Mouse (Mus musculus): ENCODE measurements around the gene Plxdc1. TPM values are rescaled to one million over a fixed set of nuclear protein-coding genes. Genes with fewer than 3 reads are reported as not detected.
"Not testable (repeated sequence)": the region's sequence is repeated elsewhere in the genome, so short reads cannot be mapped to it uniquely, and the experiment has no call there.

The Plxdc1 gene
- polyA plus RNA-seq, 1 experiment from 2014 or later: 0.44 TPM

DNA sequence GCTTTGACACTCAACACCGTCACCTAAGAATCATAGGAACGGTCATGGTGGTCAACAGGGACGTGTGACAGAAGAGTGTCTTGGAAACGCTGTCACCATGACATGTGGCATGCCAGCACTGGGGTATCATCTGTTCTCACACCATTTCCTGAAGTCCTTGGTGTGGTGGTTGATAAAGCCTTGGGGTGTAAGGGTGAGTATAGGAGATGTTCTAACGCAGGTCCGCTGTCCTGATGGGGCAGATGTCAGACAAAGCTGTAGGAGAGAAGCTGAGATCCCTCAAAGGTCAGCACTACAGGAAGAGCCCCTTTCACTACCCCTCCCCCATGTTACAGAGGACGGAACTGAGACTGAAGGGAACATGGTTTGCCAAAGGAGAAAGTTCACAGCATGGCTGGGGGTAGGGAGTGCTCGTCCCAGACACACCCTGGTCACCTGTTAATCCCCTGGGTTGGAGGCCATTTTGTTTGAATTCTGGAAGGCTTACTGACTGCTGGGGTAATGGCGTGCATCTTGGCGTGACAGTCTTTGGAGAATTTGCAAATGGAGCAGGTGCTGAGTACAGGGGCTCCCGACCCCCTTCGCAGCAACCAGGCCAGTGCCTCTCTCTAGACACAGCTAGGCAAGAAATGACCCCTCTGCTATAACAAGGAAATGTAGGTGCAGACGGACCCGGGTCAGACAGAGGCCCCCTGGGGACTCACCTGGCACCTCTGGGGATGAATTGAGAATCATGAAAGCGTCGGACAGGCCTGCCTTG lies 32.9 kb downstream of the Plxdc1 start:
- H3K9ac ChIP-seq: no peak overlapping the region
- H3K27ac ChIP-seq (replicated peaks): no peak overlapping the region
- peaks cover 6% of the 10 kb centered on the region; the same call in 1 of the 2 replicates for H3K27me3 ChIP-seq (replicated peaks)
- ATAC-seq (ENCODE audit: extremely low read depth, insufficient number of reproducible peaks, low FRiP score, low TSS enrichment): no peak
- WGBS: 68% methylated on average over 16 of the region's 16 CpGs
- H3K4me1 ChIP-seq: peaks cover 16% of the 10 kb centered on the region
- H3K9me3 ChIP-seq: no peaks in the 10 kb centered on the region
- H3K4me3 ChIP-seq: no peak overlapping the region
- H3K4me2 ChIP-seq: no peak overlapping the region
- no peaks in the 10 kb centered on the region for H3K36me3 ChIP-seq

DNA sequence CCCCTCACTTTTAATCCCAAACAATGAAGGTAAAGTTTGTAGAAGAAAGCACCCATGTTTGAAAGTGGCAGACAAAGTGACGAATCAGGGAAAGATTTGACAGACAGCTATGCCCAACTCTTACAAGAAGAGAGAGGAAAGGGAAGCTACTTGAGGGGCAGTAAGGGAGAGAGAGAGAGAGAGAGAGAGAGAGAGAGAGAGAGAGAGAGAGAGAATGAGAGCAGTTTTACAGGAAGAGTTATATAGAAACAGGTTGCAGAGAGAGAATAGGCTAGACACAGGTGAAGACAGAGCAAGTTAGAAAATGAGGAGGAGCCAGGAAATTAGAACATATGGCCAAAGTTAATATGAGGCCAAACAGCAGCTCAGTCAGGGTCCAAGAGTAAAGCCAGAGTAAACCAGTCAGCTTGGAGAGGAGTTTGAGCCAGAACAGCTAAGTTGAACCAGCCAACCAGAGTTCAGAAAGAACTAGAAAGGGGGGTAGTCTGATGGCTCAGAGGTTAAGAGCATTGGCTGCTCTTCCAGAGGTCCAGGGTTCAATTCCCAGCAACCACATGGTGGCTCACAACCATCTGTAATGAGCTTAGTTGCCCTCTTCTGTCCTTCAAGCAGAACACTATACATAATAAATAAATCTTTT lies 33.8 kb downstream of the Plxdc1 start:
- ATAC-seq (ENCODE audit: extremely low read depth, insufficient number of reproducible peaks, low FRiP score, low TSS enrichment): no peak
- no peaks in the 10 kb centered on the region for H3K36me3 ChIP-seq
- H3K4me1 ChIP-seq: peaks cover 16% of the 10 kb centered on the region
- H3K9ac ChIP-seq: no peak overlapping the region
- H3K4me3 ChIP-seq: no peak overlapping the region
- WGBS: 75% methylated on average over 1 of the region's 1 CpGs
- H3K27me3 ChIP-seq (replicated peaks): peaks cover 6% of the 10 kb centered on the region; the same call in 1 of the 2 replicates
- no peak overlapping the region for H3K4me2 ChIP-seq
- no peak overlapping the region for H3K27ac ChIP-seq (replicated peaks)
- no peaks in the 10 kb centered on the region for H3K9me3 ChIP-seq

DNA sequence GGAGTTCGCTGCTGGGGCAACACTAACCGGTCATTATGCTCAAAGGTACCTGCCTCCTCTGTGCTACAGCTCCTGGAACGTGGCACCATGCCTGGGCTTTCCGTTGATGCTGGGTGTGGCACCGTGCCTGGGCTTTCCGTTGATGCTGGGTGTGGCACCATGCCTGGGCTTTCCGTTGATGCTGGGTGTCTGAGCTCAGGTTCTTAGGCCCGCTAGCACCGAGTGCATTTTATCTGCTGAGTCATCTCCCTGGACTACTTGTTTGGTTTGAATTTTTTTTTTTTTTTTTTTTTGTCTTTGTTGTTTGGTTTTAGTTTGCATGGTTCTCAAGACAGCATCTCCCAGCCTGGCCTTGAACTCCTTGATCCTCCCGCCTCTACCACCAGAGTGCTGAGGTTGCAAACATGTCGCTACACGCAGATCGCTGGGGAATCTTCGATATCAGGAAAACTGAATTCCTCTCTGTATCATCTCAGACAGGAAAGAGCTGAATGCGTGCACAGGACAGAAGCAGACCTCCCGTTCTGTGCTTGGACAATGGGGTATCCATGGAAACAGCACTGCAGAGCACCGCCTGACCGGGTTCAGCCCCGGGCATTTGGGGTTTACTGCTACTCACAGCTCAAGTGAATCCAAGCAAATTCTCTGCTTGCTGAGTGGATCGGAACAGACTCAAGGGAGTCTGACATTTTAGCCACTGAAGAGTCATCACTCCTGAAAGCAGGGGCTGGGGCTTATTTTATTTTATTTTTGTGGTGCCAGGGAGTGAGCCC lies 36.4 kb downstream of the Plxdc1 start:
- 61% methylated on average over 20 of the region's 20 CpGs for WGBS

DNA sequence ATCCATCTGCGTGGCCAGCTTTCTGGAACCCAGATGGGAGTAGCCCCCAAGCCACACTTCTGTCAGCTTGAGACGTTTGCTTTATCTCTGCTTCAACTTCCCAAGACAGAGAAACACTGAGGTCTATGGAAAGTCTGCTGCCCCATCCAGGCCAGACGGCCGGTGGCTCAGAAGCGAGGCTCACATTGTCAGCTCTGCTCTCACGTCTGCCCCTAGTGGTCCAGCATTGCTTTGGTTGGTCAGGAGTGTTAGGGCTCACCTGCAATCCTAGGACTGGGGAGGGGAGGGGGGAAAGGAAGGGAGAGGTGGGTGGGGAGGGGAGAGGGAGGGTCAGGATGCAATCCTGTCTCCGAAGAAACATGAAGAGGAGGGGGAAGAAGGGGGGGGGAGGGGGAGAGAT lies 38.8 kb downstream of the Plxdc1 start:
- 12% methylated on average over 7 of the region's 7 CpGs for WGBS
- ATAC-seq (ENCODE audit: extremely low read depth, insufficient number of reproducible peaks, low FRiP score, low TSS enrichment): no peak

More for the DNA sequence above, 36.4 kb downstream of the Plxdc1 start:
- peaks cover 11% of the 10 kb centered on the region for H3K4me1 ChIP-seq
- no peak overlapping the region for H3K4me2 ChIP-seq
- no peak for ATAC-seq (ENCODE audit: extremely low read depth, insufficient number of reproducible peaks, low FRiP score, low TSS enrichment)
- no peaks in the 10 kb centered on the region; the same call in 1 of the 2 replicates for H3K27me3 ChIP-seq (replicated peaks)
- H3K9me3 ChIP-seq: no peaks in the 10 kb centered on the region
- no peak overlapping the region for H3K9ac ChIP-seq
- no peaks in the 10 kb centered on the region for H3K36me3 ChIP-seq
- H3K27ac ChIP-seq (replicated peaks): no peak overlapping the region
- H3K4me3 ChIP-seq: no peak overlapping the region

DNA sequence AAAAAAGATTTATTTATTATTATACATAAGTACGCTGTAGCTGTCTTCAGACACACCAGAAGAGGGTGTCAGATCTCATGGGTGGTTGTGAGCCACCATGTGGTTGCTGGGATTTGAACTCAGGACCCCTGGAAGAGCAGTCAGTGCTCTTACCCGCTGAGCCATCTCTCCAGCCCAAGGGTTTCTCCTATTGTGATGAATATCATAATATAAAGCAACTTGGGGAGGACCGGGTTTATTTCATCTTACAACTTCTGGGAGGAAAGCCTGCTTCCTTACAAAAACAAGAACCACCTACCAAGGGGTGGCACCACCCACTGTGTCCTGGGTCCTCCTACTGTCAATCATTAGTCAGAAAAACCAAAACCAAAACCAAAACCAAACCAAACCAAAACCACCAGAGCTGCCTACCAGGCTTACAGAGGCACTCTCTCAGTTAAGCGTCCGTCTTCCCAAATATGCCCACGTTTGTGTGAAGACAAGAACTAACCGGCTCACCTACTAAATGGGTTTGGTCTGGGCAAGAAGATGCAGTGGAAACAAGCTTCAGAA lies 40.4 kb downstream of the Plxdc1 start:
- H3K36me3 ChIP-seq; H3K9me3 ChIP-seq; H3K4me3 ChIP-seq; ATAC-seq (ENCODE audit: extremely low read depth, insufficient number of reproducible peaks, low FRiP score, low TSS enrichment); H3K27ac ChIP-seq (replicated peaks); H3K4me2 ChIP-seq; H3K27me3 ChIP-seq (replicated peaks); H3K9ac ChIP-seq; H3K4me1 ChIP-seq: not testable (repeated sequence)
- 87% methylated on average over 7 of the region's 7 CpGs for WGBS

More for the DNA sequence above, 38.8 kb downstream of the Plxdc1 start:
- H3K9me3 ChIP-seq: no peaks in the 10 kb centered on the region
- H3K4me1 ChIP-seq: no peaks in the 10 kb centered on the region
- no peak overlapping the region for H3K4me2 ChIP-seq
- no peak overlapping the region for H3K4me3 ChIP-seq
- peaks cover 6% of the 10 kb centered on the region; the same call in 1 of the 2 replicates for H3K27me3 ChIP-seq (replicated peaks)
- H3K36me3 ChIP-seq: no peaks in the 10 kb centered on the region
- H3K27ac ChIP-seq (replicated peaks): no peak overlapping the region
- H3K9ac ChIP-seq: no peak overlapping the region

DNA sequence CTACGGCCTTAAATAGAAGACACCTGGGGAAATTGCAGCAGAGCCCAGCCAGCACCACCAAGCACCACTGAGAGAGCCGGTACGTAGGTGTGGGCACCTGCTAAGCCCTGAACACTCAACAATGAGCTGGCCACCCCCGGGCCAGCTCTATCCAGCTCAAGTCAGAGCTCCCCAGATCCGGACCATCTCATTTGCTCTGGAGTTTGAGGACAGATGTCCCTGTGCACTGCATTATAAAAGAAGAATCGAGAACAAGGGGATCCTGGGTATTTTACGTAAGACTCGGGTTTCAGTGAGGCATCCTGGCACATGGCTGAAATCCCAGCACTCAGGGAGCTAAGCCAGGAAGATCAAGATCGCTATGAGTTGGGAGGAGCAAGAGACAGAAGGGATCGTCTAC lies 41.2 kb downstream of the Plxdc1 start:
- Histone ChIP-seq H3K4me3 (no peak overlapping the region), H3K4me2 (no peak overlapping the region), H3K9ac (no peak overlapping the region), H3K36me3 (no peaks in the 10 kb centered on the region), H3K27ac (replicated peaks) (no peak overlapping the region), H3K9me3 (no peaks in the 10 kb centered on the region), H3K27me3 (replicated peaks) (0 out of 2 replicates have a peak, but pooled peaks cover 7% of the 10 kb centered on the region), H3K4me1 (no peaks in the 10 kb centered on the region)
- 79% methylated on average over 10 of the region's 10 CpGs for WGBS
- no peak for ATAC-seq (ENCODE audit: extremely low read depth, insufficient number of reproducible peaks, low FRiP score, low TSS enrichment)

DNA sequence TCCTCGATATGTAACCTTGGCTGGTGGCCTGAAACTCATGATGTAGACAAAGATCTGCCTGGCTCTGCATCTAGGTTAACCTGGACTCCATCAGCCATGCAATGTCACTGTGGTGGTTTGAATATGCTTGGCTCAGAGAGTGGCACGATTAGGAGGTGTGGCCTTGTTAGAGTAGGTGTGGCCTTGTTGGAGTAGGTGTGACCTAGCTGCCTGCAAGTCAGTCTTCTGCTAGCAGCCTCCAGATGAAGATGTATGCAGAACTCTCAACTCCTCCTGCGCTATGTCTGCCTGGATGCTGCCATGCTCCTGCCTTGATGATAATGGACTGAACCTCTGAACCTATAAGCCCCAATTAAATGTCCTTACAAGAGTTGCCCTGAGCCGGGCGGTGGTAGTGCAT lies 43.0 kb downstream of the Plxdc1 start:
- no peaks in the 10 kb centered on the region for H3K36me3 ChIP-seq
- 80% methylated on average over 5 of the region's 5 CpGs for WGBS
- 0 out of 2 replicates have a peak, but pooled peaks cover 13% of the 10 kb centered on the region for H3K27me3 ChIP-seq (replicated peaks)
- no peak overlapping the region for H3K9ac ChIP-seq
- H3K27ac ChIP-seq (replicated peaks): no peak overlapping the region
- H3K9me3 ChIP-seq: no peaks in the 10 kb centered on the region
- ATAC-seq (ENCODE audit: extremely low read depth, insufficient number of reproducible peaks, low FRiP score, low TSS enrichment): no peak
- H3K4me2 ChIP-seq: no peak overlapping the region
- no peak overlapping the region for H3K4me3 ChIP-seq
- H3K4me1 ChIP-seq: no peaks in the 10 kb centered on the region

DNA sequence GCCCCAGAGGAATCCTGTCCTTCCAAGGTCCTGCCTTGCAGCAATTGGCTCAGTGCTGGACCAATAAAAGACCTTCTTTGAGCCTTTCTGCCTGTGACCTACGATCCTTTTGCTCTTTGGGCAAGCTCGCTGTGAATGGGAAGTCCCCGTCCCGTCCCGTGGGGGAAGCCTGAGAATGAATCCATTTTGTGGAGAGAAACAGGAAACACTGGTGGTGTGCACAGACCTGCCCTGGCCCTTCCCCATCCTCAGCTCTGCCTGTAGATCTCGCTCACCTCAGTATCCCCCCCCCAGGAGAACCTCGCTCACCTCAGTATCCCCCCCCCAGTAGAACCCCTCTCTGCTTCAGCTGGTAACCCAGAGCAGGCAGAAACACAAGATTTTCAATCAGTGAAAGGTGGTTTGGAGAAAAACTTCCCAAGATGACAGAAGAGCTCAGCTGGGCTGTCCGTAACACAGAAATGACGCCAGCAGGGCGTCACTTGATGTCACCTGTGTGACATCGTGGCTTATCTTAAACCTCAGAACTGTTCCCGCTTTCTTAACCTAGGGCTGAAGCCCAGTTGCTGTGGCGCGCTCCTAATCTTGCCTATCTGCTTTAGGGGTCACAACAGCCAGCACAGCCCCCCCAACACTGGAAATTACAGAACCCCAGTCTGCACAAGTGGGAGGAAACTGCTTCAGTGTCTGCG lies 43.7 kb downstream of the Plxdc1 start:
- Histone ChIP-seq H3K27ac (replicated peaks) (no peak overlapping the region), H3K27me3 (replicated peaks) (0 out of 2 replicates have a peak, but pooled peaks cover 14% of the 10 kb centered on the region), H3K4me1 (no peaks in the 10 kb centered on the region), H3K4me3 (no peak overlapping the region), H3K9me3 (no peaks in the 10 kb centered on the region), H3K36me3 (no peaks in the 10 kb centered on the region), H3K4me2 (no peak overlapping the region), H3K9ac (no peak overlapping the region)
- WGBS: 73% methylated on average over 15 of the region's 15 CpGs
- no peak for ATAC-seq (ENCODE audit: extremely low read depth, insufficient number of reproducible peaks, low FRiP score, low TSS enrichment)

DNA sequence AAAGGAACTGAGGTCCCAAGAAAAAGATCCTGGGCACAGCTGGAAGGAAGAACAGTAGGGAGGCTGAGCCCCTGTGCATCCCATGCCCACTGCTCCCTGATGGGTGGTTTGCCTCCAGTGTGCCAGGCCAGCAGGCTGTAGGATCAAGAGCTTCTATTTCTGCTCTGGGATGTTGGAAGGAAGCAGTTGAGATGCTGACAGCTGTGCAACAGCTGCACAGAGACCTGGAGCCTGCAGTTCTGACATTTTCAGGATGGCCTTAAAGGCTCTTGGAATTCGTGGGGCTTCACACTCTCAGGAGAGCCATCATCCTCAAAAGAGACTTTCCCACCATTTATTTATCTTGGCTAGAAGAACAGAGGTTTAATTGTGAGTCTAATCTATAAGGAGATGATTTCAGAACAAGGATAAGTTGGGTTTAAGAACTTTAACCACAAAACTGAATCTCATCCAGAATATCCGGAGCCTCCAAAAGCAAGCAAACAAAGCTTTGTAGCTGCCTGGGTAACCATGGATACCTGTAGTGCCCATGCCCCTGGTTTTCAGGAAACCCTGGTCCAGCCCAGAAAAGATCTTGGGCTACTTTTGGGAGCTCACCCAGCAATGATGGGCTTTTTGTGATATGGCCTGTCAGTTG lies 48.7 kb downstream of the Plxdc1 start:
- no peaks in the 10 kb centered on the region for H3K4me1 ChIP-seq
- 48% methylated on average over 2 of the region's 2 CpGs for WGBS
- H3K27ac ChIP-seq (replicated peaks): no peak overlapping the region
- H3K4me2 ChIP-seq: no peak overlapping the region
- H3K27me3 ChIP-seq (replicated peaks): peaks cover 18% of the 10 kb centered on the region
- no peak overlapping the region for H3K9ac ChIP-seq
- no peaks in the 10 kb centered on the region for H3K9me3 ChIP-seq
- ATAC-seq (ENCODE audit: extremely low read depth, insufficient number of reproducible peaks, low FRiP score, low TSS enrichment): no peak
- no peaks in the 10 kb centered on the region for H3K36me3 ChIP-seq
- no peak overlapping the region for H3K4me3 ChIP-seq

DNA sequence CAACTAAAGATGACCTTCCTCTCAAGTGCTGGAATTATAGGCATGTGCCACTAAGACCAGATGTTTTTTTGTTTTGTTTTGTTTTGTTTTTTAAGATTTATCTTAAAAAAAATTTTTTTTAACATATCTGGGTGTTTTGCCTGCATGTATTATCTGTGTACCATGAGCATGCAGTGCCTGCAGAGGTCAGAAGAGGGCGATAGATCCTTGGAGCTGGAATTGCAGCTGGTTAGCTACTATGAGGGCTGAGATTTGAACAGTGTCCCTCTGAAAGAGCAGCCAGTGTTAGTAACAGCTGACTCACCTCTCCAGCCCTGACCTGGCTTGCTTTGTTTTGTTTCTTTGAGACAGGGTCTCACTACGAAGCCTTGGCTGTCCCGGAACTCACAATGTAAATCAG lies 49.5 kb downstream of the Plxdc1 start:
- H3K4me3 ChIP-seq: no peak overlapping the region
- H3K9me3 ChIP-seq: no peaks in the 10 kb centered on the region
- no peaks in the 10 kb centered on the region for H3K4me1 ChIP-seq
- peaks cover 18% of the 10 kb centered on the region for H3K27me3 ChIP-seq (replicated peaks)
- H3K9ac ChIP-seq: no peak overlapping the region
- no peak overlapping the region for H3K27ac ChIP-seq (replicated peaks)
- H3K36me3 ChIP-seq: no peaks in the 10 kb centered on the region
- H3K4me2 ChIP-seq: no peak overlapping the region
- WGBS: 39% methylated on average over 3 of the region's 3 CpGs
- no peak for ATAC-seq (ENCODE audit: extremely low read depth, insufficient number of reproducible peaks, low FRiP score, low TSS enrichment)

Data from heart, embryonic 13.5 days (tissue).